Comparison of ENCODE assay signal across 35 mouse cellular contexts in genomic region chr12:83798313-83798712, GRCm38 (mm10). TPM values are rescaled to one million over a fixed set of nuclear protein-coding genes. Genes with fewer than 3 reads are reported as not detected.
"Had no signal": no experiment of that assay in that cellular context is flagged by ENCODE, and none has a peak within 500 bp of the region (broad histone marks: within the 10 kb centered on the region; RNA-seq: fewer than 3 reads in every experiment).

No protein-coding gene starts in this region.

- H3K27me3 ChIP-seq: limb, embryonic 12.5 days; limb, embryonic 13.5 days; limb, embryonic 15.5 days; liver, embryonic 12.5 days; liver, embryonic 13.5 days; liver, embryonic 15.5 days; lung, embryonic 15.5 days; megakaryocyte, embryonic 14.5 days; midbrain, embryonic 12.5 days; midbrain, embryonic 13.5 days; neural tube, embryonic 12.5 days had no signal

- DNase-seq: left cerebral cortex, postnatal 4 days; liver; liver, embryonic 13.5 days; liver, postnatal 0 days; lung, adult 18-20 months; lung, adult 2 months; lung, embryonic 14.5 days; lung, postnatal 10 days; lung, postnatal 14 days; lung, postnatal 36 days; lung, postnatal 4 days; midbrain, embryonic 14.5 days had no signal

- H3K9ac ChIP-seq: limb, embryonic 12.5 days; limb, embryonic 13.5 days; limb, embryonic 15.5 days; liver, embryonic 12.5 days; liver, embryonic 13.5 days; liver, embryonic 14.5 days; liver, embryonic 15.5 days; liver, postnatal 0 days; lung, embryonic 14.5 days; lung, embryonic 15.5 days; midbrain, embryonic 12.5 days; midbrain, embryonic 13.5 days; neural tube, embryonic 12.5 days had no signal

- ATAC-seq: liver, embryonic 12.5 days; liver, postnatal 0 days; lung, postnatal 0 days; midbrain, embryonic 13.5 days; midbrain, embryonic 16.5 days had no signal

- H3K4me1 ChIP-seq: limb, embryonic 12.5 days; limb, embryonic 13.5 days; limb, embryonic 15.5 days; liver, embryonic 12.5 days; liver, embryonic 13.5 days; liver, embryonic 15.5 days; lung, embryonic 15.5 days; megakaryocyte, embryonic 14.5 days; midbrain, embryonic 12.5 days; midbrain, embryonic 13.5 days; neural tube, embryonic 12.5 days had no signal

- H3K9me3 ChIP-seq: limb, embryonic 10.5 days; limb, embryonic 12.5 days; limb, embryonic 13.5 days; limb, embryonic 15.5 days; liver, embryonic 12.5 days; liver, embryonic 13.5 days; liver, embryonic 15.5 days; lung, embryonic 15.5 days; megakaryocyte, embryonic 14.5 days; midbrain, embryonic 10.5 days; midbrain, embryonic 12.5 days; midbrain, embryonic 13.5 days; neural tube, embryonic 12.5 days had no signal

- H3K4me3 ChIP-seq: limb, embryonic 10.5 days; limb, embryonic 12.5 days; limb, embryonic 13.5 days; limb, embryonic 15.5 days; liver, embryonic 12.5 days; liver, embryonic 13.5 days; liver, embryonic 15.5 days; lung, embryonic 15.5 days; megakaryocyte, embryonic 14.5 days; midbrain, embryonic 10.5 days; midbrain, embryonic 12.5 days; midbrain, embryonic 13.5 days; myocyte; neural tube, embryonic 12.5 days had no signal

- H3K27ac ChIP-seq: limb, embryonic 10.5 days; limb, embryonic 12.5 days; limb, embryonic 13.5 days; limb, embryonic 15.5 days; liver, embryonic 12.5 days; liver, embryonic 13.5 days; liver, embryonic 14.5 days; liver, embryonic 15.5 days; lung, embryonic 15.5 days; macrophage; midbrain, embryonic 10.5 days; midbrain, embryonic 12.5 days; midbrain, embryonic 13.5 days; neural tube, embryonic 12.5 days had no signal

- H3K4me2 ChIP-seq: limb, embryonic 12.5 days; limb, embryonic 13.5 days; limb, embryonic 15.5 days; liver, embryonic 11.5 days; liver, embryonic 12.5 days; liver, embryonic 13.5 days; liver, embryonic 15.5 days; lung, embryonic 14.5 days; lung, embryonic 15.5 days; midbrain, embryonic 12.5 days; midbrain, embryonic 13.5 days; neural tube, embryonic 12.5 days had no signal

RNA-seq across cellular contexts. Expression of gene Papln, which starts 34.9 kb away (rescaled TPM):
- total RNA-seq: megakaryocyte progenitor cell, adult 5-6 weeks; megakaryocyte, adult 5-6 weeks; megakaryocyte-erythroid progenitor cell, adult 5-6 weeks; monocyte, adult 5-6 weeks had no signal
- polyA plus RNA-seq: limb, embryonic 11.5 days; macrophage had no signal
